Mouse (Mus musculus): ENCODE measurements at regions not wholly inside any gene's neighbourhood (a gene's known extent, or its start where the extent isn't known, plus 50 kb on each side); places are given as distances from the start of the nearest gene placed in this dataset.

DNA sequence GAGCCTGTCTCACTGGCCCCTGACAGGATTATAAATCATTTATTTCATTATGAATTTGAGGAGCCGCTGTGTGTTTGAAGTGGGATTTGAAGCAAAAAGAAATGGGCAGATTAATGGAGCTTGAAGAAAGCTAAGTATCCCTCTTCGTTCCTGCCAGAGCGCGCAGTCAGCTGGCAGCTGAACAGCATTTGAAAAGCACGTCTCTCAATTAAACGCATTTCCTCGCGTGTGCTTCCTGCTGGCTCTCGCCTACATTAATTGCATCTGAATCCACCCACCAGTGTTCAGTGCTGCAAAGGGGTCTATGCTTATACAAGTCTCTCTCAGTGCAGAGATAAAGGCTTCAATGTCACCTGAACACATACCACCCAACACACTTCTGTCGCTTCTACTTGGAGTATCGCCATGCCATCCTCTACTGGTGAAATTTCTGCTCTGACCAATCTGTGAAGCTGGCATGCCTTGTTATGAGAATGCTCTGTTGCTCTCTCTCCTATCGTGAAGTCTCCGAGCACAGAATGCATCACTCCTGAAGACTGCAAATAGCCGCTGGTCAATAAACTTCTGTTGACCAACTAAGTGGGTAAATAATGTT is 235.3 kb downstream of the Mycn start:
- TF ChIP-seq CTCF (IDR thresholded peaks at IDR 0.05; ENCODE audit: control insufficient read depth, insufficient read depth, low read length) (no peak), POLR2A (IDR thresholded peaks at IDR 0.05; ENCODE audit: borderline replicate concordance, control insufficient read depth, low read depth, low read length) (no peak)
